Comparison of ENCODE assay signal across 7 mouse cellular contexts in the genomic region with DNA sequence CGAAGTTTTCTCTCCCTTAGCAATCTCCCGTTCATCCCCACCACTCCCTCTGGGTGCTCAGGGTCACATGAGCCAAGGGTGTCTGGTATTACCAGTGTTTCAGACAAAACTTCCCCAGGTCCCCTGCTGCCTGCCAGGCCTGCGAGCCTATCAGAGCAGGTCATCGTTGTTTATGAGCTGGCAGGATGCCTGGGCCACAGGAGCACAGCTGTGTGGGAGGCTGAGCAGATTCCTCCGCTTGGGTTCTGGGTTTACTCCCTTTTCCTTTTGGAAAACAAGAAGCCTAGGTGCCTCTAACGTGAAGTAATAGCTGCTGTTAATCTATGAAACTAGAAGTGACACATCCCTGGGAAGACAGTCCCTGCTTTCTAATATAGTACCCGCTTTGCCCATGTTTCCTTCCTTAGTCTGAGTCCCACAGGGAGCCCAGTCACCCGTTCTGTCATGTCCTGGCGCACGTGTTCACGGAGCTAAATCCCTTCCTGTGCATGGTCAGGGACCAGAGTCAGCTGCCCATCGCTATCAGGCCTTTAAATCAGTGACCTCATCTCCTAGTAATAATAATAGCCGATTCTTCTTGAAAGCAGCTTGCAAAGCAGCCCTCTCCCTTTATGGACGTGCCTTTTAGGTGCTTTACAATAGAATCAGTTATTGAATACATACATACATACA. TPM values are rescaled to one million over a fixed set of nuclear protein-coding genes. Genes with fewer than 3 reads are reported as not detected.
A peak's percentile ranks its signal among the peaks of the same experiment; 100 is the strongest.
DNase-seq lines count a peak whose midpoint lies in the region; ATAC-seq and TF ChIP-seq lines count a peak whose summit lies in the region.

No protein-coding gene starts in this region.

- no peak for TF ChIP-seq CTCF in Patski (IDR thresholded peaks at IDR 0.05)
- TF ChIP-seq CTCF in forebrain, postnatal 0 days (IDR thresholded peaks at IDR 0.05; ENCODE audit: low read depth) = no peak

- no peak overlapping the region for H3K4me3 ChIP-seq in forebrain, postnatal 0 days (ENCODE audit: low read depth, low read length)
- no peak overlapping the region for H3K4me3 ChIP-seq in hindbrain, embryonic 12.5 days
- H3K4me3 ChIP-seq in limb, embryonic 15.5 days = no peak overlapping the region
- H3K4me3 ChIP-seq in stomach, embryonic 14.5 days (ENCODE audit: low read depth, low read length) = no peak overlapping the region

- H3K9me3 ChIP-seq in forebrain, postnatal 0 days (ENCODE audit: low read length) = no peaks in the 10 kb centered on the region
- H3K9me3 ChIP-seq in hindbrain, embryonic 12.5 days (replicated peaks) = no peaks in the 10 kb centered on the region
- H3K9me3 ChIP-seq in limb, embryonic 15.5 days = no peaks in the 10 kb centered on the region
- no peaks in the 10 kb centered on the region for H3K9me3 ChIP-seq in stomach, embryonic 14.5 days (ENCODE audit: control insufficient read depth, low read depth, low read length)

- no peaks in the 10 kb centered on the region for H3K36me3 ChIP-seq in forebrain, postnatal 0 days (ENCODE audit: insufficient read depth)
- H3K36me3 ChIP-seq in hindbrain, embryonic 12.5 days = no peaks in the 10 kb centered on the region
- H3K36me3 ChIP-seq in limb, embryonic 15.5 days = no peaks in the 10 kb centered on the region
- H3K36me3 ChIP-seq in stomach, embryonic 14.5 days (ENCODE audit: control insufficient read depth, insufficient read depth, low read length) = no peaks in the 10 kb centered on the region

- H3K27ac ChIP-seq in forebrain, postnatal 0 days (ENCODE audit: low read depth, low read length) = no peak overlapping the region
- H3K27ac ChIP-seq in hindbrain, embryonic 12.5 days = peak overlapping the region; percentile 57; the same call in 1 of the 2 replicates
- H3K27ac ChIP-seq in limb, embryonic 15.5 days = no peak overlapping the region
- H3K27ac ChIP-seq in stomach, embryonic 14.5 days (ENCODE audit: low read length) = no peak overlapping the region

- DNase-seq in 3134 (ENCODE audit: extremely low read depth, insufficient read length, low spot score) = peak; percentile 79
- peak; percentile 97 for DNase-seq in Patski (ENCODE audit: low read depth, low spot score)
- no peak for DNase-seq in forebrain, postnatal 0 days
- no peak for DNase-seq in natural killer cell, adult 2 months (ENCODE audit: low spot score in 2 of 2)

- 39% methylated on average over 14 of the region's 14 CpGs for WGBS in forebrain, postnatal 0 days
- 45% methylated on average over 14 of the region's 14 CpGs for WGBS in hindbrain, embryonic 12.5 days
- 18% methylated on average over 14 of the region's 14 CpGs for WGBS in limb, embryonic 15.5 days
- WGBS in stomach, embryonic 14.5 days = 26% methylated on average over 14 of the region's 14 CpGs

- no peak overlapping the region for H3K9ac ChIP-seq in forebrain, postnatal 0 days
- H3K9ac ChIP-seq in hindbrain, embryonic 12.5 days = no peak overlapping the region
- H3K9ac ChIP-seq in limb, embryonic 15.5 days = 0 out of 2 replicates have a peak overlapping the region, but pooled peaks have one; percentile 2
- H3K9ac ChIP-seq in stomach, embryonic 14.5 days (replicated peaks; ENCODE audit: low read depth, low read length) = no peak overlapping the region

- POLR2A ChIA-PET in Patski (lab: Charles Lee) = interaction anchor here (0.7 to 2.8 kb wide), 2 partner anchors 10 to 12 kb away, joined by 3 to 10 read pairs; a partner anchor contains a TSS

- ATAC-seq in Patski = peak; percentile 94
- peak; percentile 42 for ATAC-seq in forebrain, postnatal 0 days
- peak; percentile 71; the same call in 1 of the 2 replicates for ATAC-seq in hindbrain, embryonic 12.5 days (ENCODE audit: low FRiP score)
- no peak for ATAC-seq in limb, embryonic 15.5 days (ENCODE audit: insufficient number of reproducible peaks, low FRiP score, low TSS enrichment, low read depth)
- ATAC-seq in stomach, embryonic 14.5 days (ENCODE audit: insufficient number of reproducible peaks, insufficient read depth, low FRiP score, low read depth) = peak; percentile 56; the same call in 1 of the 2 replicates

- no peaks in the 10 kb centered on the region for H3K4me1 ChIP-seq in forebrain, postnatal 0 days (ENCODE audit: insufficient read depth)
- H3K4me1 ChIP-seq in hindbrain, embryonic 12.5 days = peaks cover 11% of the 10 kb centered on the region
- peaks cover 10% of the 10 kb centered on the region for H3K4me1 ChIP-seq in limb, embryonic 15.5 days
- H3K4me1 ChIP-seq in stomach, embryonic 14.5 days (ENCODE audit: control insufficient read depth, insufficient read depth, low read length) = peaks cover 10% of the 10 kb centered on the region

- no peaks in the 10 kb centered on the region for H3K27me3 ChIP-seq in Patski
- H3K27me3 ChIP-seq in forebrain, postnatal 0 days (ENCODE audit: insufficient read depth, low read length) = no peaks in the 10 kb centered on the region
- no peaks in the 10 kb centered on the region for H3K27me3 ChIP-seq in hindbrain, embryonic 12.5 days
- no peaks in the 10 kb centered on the region for H3K27me3 ChIP-seq in limb, embryonic 15.5 days
- no peaks in the 10 kb centered on the region for H3K27me3 ChIP-seq in stomach, embryonic 14.5 days (ENCODE audit: control insufficient read depth, insufficient read depth, low read length)

- no peak overlapping the region for H3K4me2 ChIP-seq in forebrain, postnatal 0 days (ENCODE audit: low read depth)
- H3K4me2 ChIP-seq in hindbrain, embryonic 12.5 days (replicated peaks) = no peak overlapping the region
- peak overlapping the region; percentile 29 for H3K4me2 ChIP-seq in limb, embryonic 15.5 days
- H3K4me2 ChIP-seq in stomach, embryonic 14.5 days (replicated peaks; ENCODE audit: low read depth, low read length) = no peak overlapping the region

- in situ Hi-C loops in Patski (cut with MboI; ENCODE audit: low pct_unique_long_range_greater_than_20kb) = no loop called here

- CTCF ChIA-PET in Patski (lab: Charles Lee) = interaction anchor here (0.9 to 3.5 kb wide), 5 partner anchors 9 to 37 kb away, joined by 3 to 16 read pairs (median 3); a partner anchor contains a TSS

RNA-seq across cellular contexts. Expression of a gene that starts 9.4 kb away (rescaled TPM):
- polyA plus RNA-seq in Patski (2021) = 49.3 TPM
- 28.9 and 35.3 TPM in 2 replicates for total RNA-seq in forebrain, postnatal 0 days (2014; rRNA removed)
- 27.4 and 35.1 TPM in 2 replicates for polyA plus RNA-seq in forebrain, postnatal 0 days (2015; fragmentation: Nextera tagmentation; extraction: Ambion mirVana)
- polyA plus RNA-seq in hindbrain, embryonic 12.5 days (2016; fragmentation: Nextera tagmentation; extraction: Ambion mirVana) = 47.8 and 60.3 TPM in 2 replicates
- 38.8 and 41.6 TPM in 2 replicates for polyA plus RNA-seq in limb, embryonic 15.5 days (2015; fragmentation: Nextera tagmentation; extraction: Ambion mirVana)
- polyA plus RNA-seq in stomach, embryonic 14.5 days (2014; fragmentation: Nextera tagmentation; extraction: Ambion mirVana) = 49.2 and 52.4 TPM in 2 replicates

RNA-seq across cellular contexts. Expression of a gene that starts 50.4 kb away (rescaled TPM):
- polyA plus RNA-seq in Patski (2021) = 0.06 TPM
- not detected in 2 replicates for total RNA-seq in forebrain, postnatal 0 days (2014; rRNA removed)
- 0.19 TPM in 1 of 2 replicates, not detected in the other for polyA plus RNA-seq in forebrain, postnatal 0 days (2015; fragmentation: Nextera tagmentation; extraction: Ambion mirVana)
- not detected in 2 replicates for polyA plus RNA-seq in hindbrain, embryonic 12.5 days (2016; fragmentation: Nextera tagmentation; extraction: Ambion mirVana)
- polyA plus RNA-seq in limb, embryonic 15.5 days (2015; fragmentation: Nextera tagmentation; extraction: Ambion mirVana) = 0.07 and 0.70 TPM in 2 replicates
- polyA plus RNA-seq in stomach, embryonic 14.5 days (2014; fragmentation: Nextera tagmentation; extraction: Ambion mirVana) = 0.46 and 1.1 TPM in 2 replicates

Comparison
In these comparisons a context has a peak if more than half of its experiments do, and no peak if none do; other contexts are left out.
1. DNase-seq: peak in 3134 (single experiment) and Patski (single experiment); none in forebrain, postnatal 0 days (single experiment) and natural killer cell, adult 2 months (0 of 2).